Mouse (Mus musculus) layer of hippocampus, postnatal 25 days (tissue): ENCODE results near the gene Pcdh20. TPM values are rescaled to one million over a fixed set of nuclear protein-coding genes. Genes with fewer than 3 reads are reported as not detected.

Experiments used
- DNase-seq, 2 experiments: peaks; one replicate each; pipeline ENCODE4 v3.0.0; 2022; ENCODE audit warnings: mixed read lengths in 2 of 2, low spot score in 1 of 2; ENCODE audit errors: extremely low spot score in 1 of 2
- total RNA-seq, 2 experiments: library from RNA; stranded (reverse); gene quantifications; 2 replicates each; pipeline ENCODE4 v1.2.3; 2021

Pcdh20 gene
- 100 to 1,000 TPM; 138 to 141 TPM for total RNA-seq

GRCm38 (mm10) chr14:88470495-88471434 lies at the start of gene Pcdh20:
Pcdh20 (minus strand) TSS chr14:88471396.
- DNase-seq = peak; percentile 56

- peak in 1 of 2 experiments; percentile 53 for DNase-seq
Observed at GRCm38 (mm10) chr14:88479909-88480308, 8.7 kb upstream of the Pcdh20 start.

GRCm38 (mm10) chr14:88469956-88470355 lies 1.2 kb downstream of the Pcdh20 start:
- no peak for DNase-seq

GRCm38 (mm10) chr14:88469361-88469760 lies 1.8 kb downstream of the Pcdh20 start:
- peak in 1 of 2 experiments; percentile 29 for DNase-seq

- peak in 1 of 2 experiments; percentile 44 for DNase-seq
Observed at GRCm38 (mm10) chr14:88466416-88466815, 4.8 kb downstream of the Pcdh20 start.

GRCm38 (mm10) chr14:88464356-88464755 lies 6.8 kb downstream of the Pcdh20 start:
- DNase-seq = no peak

- no peak for DNase-seq
Observed at GRCm38 (mm10) chr14:88463357-88463756, 7.8 kb downstream of the Pcdh20 start.

- no peak for DNase-seq
Observed at GRCm38 (mm10) chr14:88462944-88463343, 8.3 kb downstream of the Pcdh20 start.

GRCm38 (mm10) chr14:88460705-88461104 lies 10.5 kb downstream of the Pcdh20 start:
- no peak for DNase-seq

- no peak for DNase-seq
Observed at GRCm38 (mm10) chr14:88443304-88443703, 27.9 kb downstream of the Pcdh20 start.

GRCm38 (mm10) chr14:88429393-88429792 lies 41.8 kb downstream of the Pcdh20 start:
- DNase-seq = no peak

GRCm38 (mm10) chr14:88427370-88427769 lies 43.8 kb downstream of the Pcdh20 start:
- DNase-seq = no peak
